In the genomic region with DNA sequence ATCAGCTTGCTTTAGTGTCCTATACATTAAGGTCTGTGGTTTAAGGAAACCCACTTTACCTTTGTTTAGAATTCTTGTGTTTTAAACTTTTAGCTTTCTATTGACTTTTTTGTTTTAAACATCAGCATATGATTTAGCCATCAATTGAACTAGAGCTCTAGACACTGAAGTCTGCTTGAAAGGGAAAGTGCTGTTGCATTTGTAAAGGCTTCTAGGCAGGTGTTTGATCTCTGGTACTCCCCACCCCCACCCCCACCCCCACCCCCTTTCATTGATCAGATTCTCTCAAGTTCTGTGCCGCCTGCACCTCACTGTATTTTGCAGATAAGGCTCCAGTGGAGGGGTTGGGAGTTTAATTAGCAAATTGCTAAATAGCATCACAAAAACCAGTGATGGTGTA, we compare ENCODE assay signal across 18 mouse cellular contexts. TPM values are rescaled to one million over a fixed set of nuclear protein-coding genes. Genes with fewer than 3 reads are reported as not detected.
"Had no signal": no experiment of that assay in that cellular context is flagged by ENCODE, and none has a peak within 500 bp of the region (broad histone marks: within the 10 kb centered on the region; RNA-seq: fewer than 3 reads in every experiment).

No protein-coding gene starts in this region.

- DNase-seq: kidney, adult 18-20 months; kidney, postnatal 10 days; left cerebral cortex, postnatal 4 days; lung, adult 18-20 months; lung, postnatal 36 days; retina, postnatal 1 day; right cerebral cortex, postnatal 4 days; thymus, postnatal 4 days had no signal

- H3K9me3 ChIP-seq: limb, embryonic 13.5 days; midbrain, embryonic 10.5 days; midbrain, embryonic 15.5 days; neural tube, embryonic 13.5 days had no signal

- H3K4me3 ChIP-seq: limb, embryonic 13.5 days; midbrain, embryonic 10.5 days; midbrain, embryonic 15.5 days; neural tube, embryonic 13.5 days had no signal

- H3K27ac ChIP-seq: limb, embryonic 13.5 days; midbrain, embryonic 10.5 days; midbrain, embryonic 15.5 days; neural tube, embryonic 13.5 days had no signal

- H3K36me3 ChIP-seq: midbrain, embryonic 15.5 days had no signal

- H3K9ac ChIP-seq: limb, embryonic 13.5 days; midbrain, embryonic 15.5 days; neural tube, embryonic 13.5 days had no signal

- H3K4me2 ChIP-seq: limb, embryonic 13.5 days; midbrain, embryonic 15.5 days; neural tube, embryonic 13.5 days had no signal

- ATAC-seq: midbrain, embryonic 15.5 days had no signal

- H3K27me3 ChIP-seq: limb, embryonic 13.5 days; midbrain, embryonic 15.5 days; neural tube, embryonic 13.5 days had no signal

RNA-seq across cellular contexts. Expression of gene Pdzd9, which starts 25.5 kb away (rescaled TPM):
- total RNA-seq: layer of hippocampus, postnatal 14 days; left cerebral cortex, adult 18-20 months; left cerebral cortex, postnatal 10 days; monocyte, adult 5-6 weeks had no signal
- polyA plus RNA-seq: spleen, adult 2 months had no signal

RNA-seq across cellular contexts. Expression of gene Vwa3a, which starts 43.5 kb away (rescaled TPM):
- total RNA-seq: megakaryocyte progenitor cell, adult 5-6 weeks; monocyte, adult 5-6 weeks had no signal
